Mouse (Mus musculus) heart, postnatal 4 days (tissue): ENCODE measurements around the gene Epb41l5. TPM values are rescaled to one million over a fixed set of nuclear protein-coding genes. Genes with fewer than 3 reads are reported as not detected.

Experiments used
- DNase-seq: peaks from one replicate; pipeline ENCODE4 v3.0.0; 2021
- total RNA-seq, 2 experiments: library from RNA; stranded (reverse); gene quantifications; 2 replicates each; pipeline ENCODE4 v1.2.3; 2021

Gene Epb41l5
- total RNA-seq: 1 to 10 TPM; 5.5 to 7.9 TPM

- peak; percentile 85 for DNase-seq
These were observed at the start of gene Epb41l5 for GRCm38 (mm10) chr1:119648205-119649111. Epb41l5 (minus strand) TSS chr1:119649000.

DNA sequence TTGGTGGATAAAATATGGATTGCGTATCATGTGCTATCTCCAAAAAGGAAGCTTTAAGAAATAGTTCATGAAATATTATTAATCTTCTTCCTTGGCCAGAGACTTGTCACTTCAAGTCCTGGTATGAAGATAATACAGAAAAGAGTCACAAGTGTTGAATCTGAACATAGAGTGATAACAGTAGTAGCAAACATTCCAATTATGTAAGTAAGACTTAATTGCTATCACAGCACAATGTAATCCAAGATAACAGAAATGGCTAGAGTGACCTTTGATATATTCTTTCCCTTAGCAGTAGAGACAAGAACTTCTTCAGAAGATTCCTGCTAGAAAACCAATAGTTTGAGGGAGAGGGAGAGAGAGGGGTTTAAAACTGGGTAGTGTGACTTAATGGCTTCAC lies 48.1 kb upstream of the Epb41l5 start:
- no peak for DNase-seq

DNA sequence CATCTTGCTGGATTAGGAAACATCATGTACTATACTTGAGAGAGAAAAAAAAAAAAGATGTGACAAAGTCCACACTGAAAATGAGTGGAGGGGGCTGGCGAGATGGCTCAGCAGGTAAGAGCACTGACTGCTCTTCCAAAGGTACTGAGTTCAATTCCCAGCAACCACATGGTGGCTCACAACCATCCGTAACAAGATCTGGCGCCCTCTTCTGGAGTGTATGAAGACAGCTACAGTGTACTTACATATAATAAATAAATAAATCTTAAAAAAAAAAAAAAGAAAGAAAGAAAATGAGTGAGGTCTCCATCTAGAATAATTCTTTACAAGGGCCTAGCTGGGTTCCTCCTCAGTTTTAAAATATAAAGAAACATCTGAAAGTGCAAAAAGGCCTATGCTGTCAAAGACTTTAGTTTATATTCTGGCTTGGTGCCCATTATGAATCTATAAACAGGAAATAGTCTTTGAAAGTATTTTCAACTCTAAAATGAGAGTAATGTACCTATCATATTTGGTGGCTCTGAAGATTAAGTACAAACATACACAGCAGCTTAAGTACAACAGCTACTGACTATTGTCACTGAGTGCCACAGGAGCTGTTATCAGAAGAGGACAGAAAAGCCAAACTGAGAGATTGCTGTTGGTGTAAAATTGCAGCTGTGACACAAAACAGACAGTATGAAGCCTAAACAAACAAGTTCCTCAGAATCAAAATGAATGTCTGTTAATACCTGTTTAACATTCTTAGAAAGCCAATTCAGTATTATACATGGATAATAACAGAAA lies 37.2 kb upstream of the Epb41l5 start:
- no peak for DNase-seq

GRCm38 (mm10) chr1:119681663-119682213 lies 32.9 kb upstream of the Epb41l5 start:
- DNase-seq: no peak

- DNase-seq: peak; percentile 38
These were observed 26.2 kb upstream of the Epb41l5 start for GRCm38 (mm10) chr1:119674984-119675383.

DNA sequence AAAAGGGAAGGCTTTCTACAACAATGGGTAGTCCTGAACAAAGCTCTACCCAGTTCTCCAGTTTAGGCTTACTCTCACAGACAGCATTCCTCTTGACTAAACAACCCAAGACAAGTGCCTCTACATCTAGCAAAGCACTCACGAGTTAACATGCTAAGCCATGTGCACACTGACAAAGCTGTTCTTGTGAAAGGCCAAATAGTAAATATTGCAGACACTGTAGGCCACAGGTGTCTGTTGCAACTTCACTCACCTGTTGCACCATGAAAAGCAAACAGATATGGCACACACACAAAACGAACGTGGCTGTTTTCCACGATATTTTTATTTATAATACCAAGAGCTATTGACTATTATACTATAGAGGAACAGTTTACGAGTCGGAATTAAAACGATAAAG lies 18.1 kb upstream of the Epb41l5 start:
- DNase-seq: no peak

GRCm38 (mm10) chr1:119654307-119654706 lies 5.5 kb upstream of the Epb41l5 start:
- no peak for DNase-seq

DNA sequence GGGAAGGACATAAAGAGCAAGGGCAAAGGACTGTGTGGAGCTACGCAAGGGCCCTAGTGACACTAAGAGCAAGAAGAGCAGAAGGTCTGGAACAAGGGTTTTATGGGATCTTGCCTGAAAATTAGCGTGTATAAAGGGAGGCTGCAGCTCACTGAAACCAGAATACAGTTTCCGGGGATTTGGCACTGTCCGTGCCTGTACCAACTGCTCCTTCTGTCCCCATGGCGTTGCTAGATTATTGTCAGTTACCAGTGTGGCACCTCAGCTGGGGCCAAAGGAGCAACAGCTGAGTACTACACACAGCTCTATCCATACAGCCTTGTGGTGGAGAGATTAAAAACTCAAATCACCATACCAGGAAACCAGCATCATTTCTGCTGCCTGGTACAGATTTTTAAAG lies 1.6 kb upstream of the Epb41l5 start:
- DNase-seq: no peak

- DNase-seq: no peak
These were observed 827 bp upstream of the Epb41l5 start for GRCm38 (mm10) chr1:119649627-119650026.

DNA sequence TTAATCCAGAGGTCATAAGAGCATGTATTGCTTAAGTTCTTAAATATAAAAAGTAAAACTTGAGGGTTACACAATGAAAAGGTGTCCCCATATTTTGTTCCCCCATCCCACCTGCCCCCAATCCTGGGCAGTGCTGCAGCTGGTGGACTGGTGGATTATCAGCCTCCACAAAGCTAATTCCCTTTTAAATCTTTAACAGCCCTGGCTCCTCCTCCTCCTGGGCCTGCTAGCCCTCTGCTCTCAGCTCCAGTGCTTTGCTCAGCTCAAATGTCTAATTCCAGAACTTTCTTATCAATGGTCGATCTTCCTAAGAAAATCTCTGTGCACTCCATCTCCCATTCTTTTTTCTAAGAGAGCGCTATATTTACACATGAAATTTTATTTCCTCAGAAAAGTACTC lies 2.4 kb downstream of the Epb41l5 start:
- DNase-seq: no peak

GRCm38 (mm10) chr1:119642367-119642766 lies 6.4 kb downstream of the Epb41l5 start:
- peak; percentile 65 for DNase-seq

DNA sequence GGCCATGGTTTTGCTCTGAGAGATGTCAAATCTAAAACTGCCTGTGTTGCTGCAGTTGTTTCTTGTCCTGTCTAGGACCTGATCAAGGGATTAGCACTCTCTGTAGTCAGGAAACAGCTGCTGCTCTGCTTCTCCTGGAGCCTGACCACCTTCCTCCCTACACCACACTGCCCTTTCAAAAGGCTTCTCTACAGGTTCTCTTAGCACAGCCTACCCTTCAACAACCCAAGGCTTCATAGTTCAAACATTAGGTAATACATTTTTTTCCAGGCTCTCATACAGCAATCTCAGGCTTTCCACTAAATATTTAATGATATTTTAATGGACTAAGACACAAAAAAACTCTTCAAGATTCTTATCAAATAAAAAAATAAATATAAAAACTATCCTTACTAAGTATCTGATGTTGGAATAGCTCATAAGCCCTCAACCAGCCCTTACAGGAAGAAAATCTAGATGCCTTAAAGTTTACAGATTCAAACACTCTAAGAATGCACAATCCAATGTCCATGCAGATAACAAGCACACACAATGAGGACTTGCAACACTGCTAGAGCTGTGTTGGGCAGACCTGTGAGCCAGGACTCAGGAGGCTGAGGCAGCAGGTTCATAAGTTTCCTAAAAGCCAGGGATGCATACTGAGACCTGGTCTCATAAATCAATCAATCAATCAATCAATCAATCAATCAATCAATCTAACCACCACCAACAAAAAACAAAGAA lies 7.5 kb downstream of the Epb41l5 start:
- DNase-seq: no peak

- DNase-seq: no peak
These were observed 8.8 kb downstream of the Epb41l5 start for GRCm38 (mm10) chr1:119640006-119640405.

DNA sequence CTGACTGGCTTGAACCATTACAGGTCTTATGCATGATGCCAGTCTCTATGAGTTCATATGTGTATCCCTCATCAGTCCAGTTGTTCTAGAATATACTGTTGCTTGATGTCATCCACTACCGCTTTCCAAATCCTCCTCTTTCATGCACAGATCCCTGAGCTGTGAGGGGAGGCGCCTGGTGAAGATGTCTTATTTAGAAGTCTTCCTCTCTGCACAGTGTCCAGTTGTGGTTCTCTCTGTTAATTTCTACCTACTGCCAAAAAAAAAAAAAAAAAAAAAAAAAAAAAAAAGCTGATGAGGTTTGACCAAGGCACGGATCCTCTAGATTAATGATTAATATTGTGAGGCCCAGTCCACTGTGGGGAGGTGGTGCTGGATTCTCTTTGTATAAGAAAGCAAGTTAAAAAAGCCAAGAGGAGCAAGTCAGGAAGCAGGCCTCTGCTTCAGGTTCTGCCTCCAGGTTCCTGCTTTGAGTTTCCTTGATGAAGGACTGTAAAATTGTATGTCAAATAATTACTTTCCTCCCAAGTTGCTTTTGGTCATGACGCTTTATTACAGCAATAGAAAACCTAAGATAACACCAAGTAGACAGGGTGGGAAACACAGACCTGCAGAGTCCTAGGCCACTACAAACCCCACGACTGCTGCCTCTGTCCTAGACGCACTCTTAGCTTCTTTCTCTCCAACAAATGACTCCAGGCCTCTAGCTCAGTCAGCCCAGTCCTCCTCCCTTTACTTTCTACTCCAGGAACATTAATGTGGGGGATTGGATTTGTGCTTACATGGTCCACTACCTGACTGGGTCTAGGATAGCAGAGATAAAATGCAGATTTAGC lies 11.4 kb downstream of the Epb41l5 start:
- no peak for DNase-seq

GRCm38 (mm10) chr1:119634746-119635145 lies 14.1 kb downstream of the Epb41l5 start:
- DNase-seq: no peak

GRCm38 (mm10) chr1:119630428-119630827 lies 18.4 kb downstream of the Epb41l5 start:
- DNase-seq: no peak

GRCm38 (mm10) chr1:119626837-119627236 lies 22.0 kb downstream of the Epb41l5 start:
- DNase-seq: no peak

DNA sequence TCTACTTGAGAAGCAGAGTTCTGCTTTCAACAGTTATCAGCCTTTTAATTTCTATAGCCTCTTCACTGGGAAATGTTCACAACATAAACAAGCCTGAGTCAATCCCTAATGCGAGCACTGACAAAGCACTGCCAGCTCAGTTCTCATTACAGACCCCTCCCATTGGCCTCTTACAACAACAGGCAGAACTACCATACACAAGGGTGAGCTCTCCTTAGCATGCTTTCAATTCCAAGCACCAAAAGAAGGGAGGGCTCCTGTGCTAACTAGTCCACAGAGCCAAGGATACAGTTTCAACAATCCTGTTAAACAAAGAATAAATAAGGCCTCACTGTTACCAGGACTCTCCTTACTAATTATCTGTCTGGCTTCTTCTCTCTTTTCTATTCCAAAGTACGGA lies 24.4 kb downstream of the Epb41l5 start:
- DNase-seq: no peak

DNA sequence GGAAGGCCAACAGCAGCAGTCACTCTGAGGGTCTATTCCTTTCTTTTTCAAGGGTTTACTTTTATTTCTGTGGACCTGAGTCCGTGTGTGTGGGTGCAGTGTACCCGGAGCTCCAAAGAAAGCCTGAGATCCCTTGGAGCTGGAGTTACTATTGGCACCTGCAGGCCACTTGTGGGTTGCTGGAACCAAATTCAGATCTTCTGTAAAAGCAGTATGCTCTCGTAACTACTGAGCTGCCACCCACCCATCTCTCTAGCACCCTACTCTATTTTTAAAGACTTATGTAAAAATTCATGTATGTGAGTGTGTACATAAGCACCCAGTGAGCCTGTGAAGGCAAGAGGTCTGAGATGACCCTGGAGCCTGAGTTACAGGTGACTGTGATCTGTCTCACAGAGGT lies 43.4 kb downstream of the Epb41l5 start:
- DNase-seq: no peak

- DNase-seq: no peak
These were observed 46.4 kb downstream of the Epb41l5 start for GRCm38 (mm10) chr1:119602448-119602847.

DNA sequence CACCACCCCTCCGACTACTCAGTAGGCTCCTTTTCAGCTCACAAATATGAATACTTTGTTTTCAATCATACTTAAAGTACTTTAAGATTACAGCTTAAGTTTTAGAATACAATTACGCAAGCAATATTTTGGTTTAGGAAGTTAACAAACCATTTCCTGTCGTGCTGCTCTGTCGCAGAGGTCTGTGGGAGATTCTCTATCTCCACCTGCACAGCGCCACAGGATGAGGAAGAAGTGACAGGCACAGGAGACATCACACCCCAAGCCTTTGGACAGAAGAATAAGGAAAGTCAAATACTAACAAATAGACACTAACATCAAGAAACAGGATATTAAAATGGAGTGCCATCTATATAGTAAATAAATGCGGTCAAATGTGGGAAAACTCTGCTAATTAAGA lies 49.9 kb downstream of the Epb41l5 start:
- no peak for DNase-seq
